ENCODE assay signal across 8 mouse cellular contexts in the genomic region with DNA sequence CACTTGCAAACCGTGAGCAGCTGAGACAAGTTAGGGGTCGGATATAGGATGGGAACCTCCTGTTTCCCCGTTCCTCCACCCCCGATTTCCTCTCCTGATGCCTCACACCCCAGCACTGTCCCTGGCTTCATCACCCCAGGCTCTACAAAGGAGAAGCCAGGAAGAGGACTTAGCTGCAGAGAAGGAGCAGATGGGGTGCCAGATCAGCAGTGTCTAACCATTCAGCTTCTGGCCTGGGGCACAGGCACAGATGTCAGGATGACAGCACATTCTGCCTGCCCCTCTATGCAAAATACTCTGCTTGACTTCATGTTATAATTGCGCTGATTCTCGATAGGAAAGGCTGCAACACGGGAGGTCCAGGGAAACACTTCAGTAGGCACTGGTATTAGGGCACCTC.
DNase-seq lines count a peak whose midpoint lies in the region; ATAC-seq and TF ChIP-seq lines count a peak whose summit lies in the region.

No protein-coding gene starts in this region.

- 0 out of 2 replicates have a peak, but pooled peaks cover 3% of the 10 kb centered on the region for H3K36me3 ChIP-seq in forebrain, embryonic 10.5 days (replicated peaks)
- H3K36me3 ChIP-seq in forebrain, embryonic 11.5 days (ENCODE audit: control insufficient read depth, insufficient read depth, low read length): no peaks in the 10 kb centered on the region
- no peaks in the 10 kb centered on the region for H3K36me3 ChIP-seq in neural tube, embryonic 12.5 days
- H3K36me3 ChIP-seq in neural tube, embryonic 15.5 days: peaks cover 20% of the 10 kb centered on the region; the same call in 1 of the 2 replicates
- H3K36me3 ChIP-seq in hindbrain, postnatal 0 days (ENCODE audit: insufficient read depth, low read length): no peaks in the 10 kb centered on the region
- H3K36me3 ChIP-seq in stomach, embryonic 15.5 days: no peaks in the 10 kb centered on the region
- no peaks in the 10 kb centered on the region for H3K36me3 ChIP-seq in thymus, adult 2 months (ENCODE audit: control insufficient read depth, insufficient read depth, low read length)

- no peak overlapping the region for H3K9ac ChIP-seq in forebrain, embryonic 11.5 days (ENCODE audit: low read length)
- H3K9ac ChIP-seq in neural tube, embryonic 12.5 days: no peak overlapping the region
- no peak overlapping the region for H3K9ac ChIP-seq in neural tube, embryonic 15.5 days (replicated peaks)
- H3K9ac ChIP-seq in hindbrain, postnatal 0 days (replicated peaks; ENCODE audit: low read length): no peak overlapping the region
- H3K9ac ChIP-seq in stomach, embryonic 15.5 days: no peak overlapping the region

- H3K9me3 ChIP-seq in forebrain, embryonic 10.5 days: no peaks in the 10 kb centered on the region
- no peaks in the 10 kb centered on the region for H3K9me3 ChIP-seq in forebrain, embryonic 11.5 days (ENCODE audit: control insufficient read depth, low read length)
- no peaks in the 10 kb centered on the region for H3K9me3 ChIP-seq in neural tube, embryonic 12.5 days
- H3K9me3 ChIP-seq in neural tube, embryonic 15.5 days (replicated peaks): no peaks in the 10 kb centered on the region
- H3K9me3 ChIP-seq in hindbrain, postnatal 0 days (ENCODE audit: low read length): no peaks in the 10 kb centered on the region
- H3K9me3 ChIP-seq in stomach, embryonic 15.5 days: no peaks in the 10 kb centered on the region

- no peak for DNase-seq in forebrain, embryonic 10.5 days (ENCODE audit: extremely low spot score, low spot score)
- no peak for DNase-seq in forebrain, embryonic 11.5 days (ENCODE audit: low spot score)
- peak; percentile 54 for DNase-seq in hindbrain, postnatal 0 days (ENCODE audit: low spot score)
- DNase-seq in thymus, adult 2 months: no peak
- DNase-seq in Muller cell, postnatal 12 days (ENCODE audit: inconsistent ontology term): no peak

- peaks cover 30% of the 10 kb centered on the region for H3K4me1 ChIP-seq in forebrain, embryonic 10.5 days
- peaks cover 2% of the 10 kb centered on the region; the same call in 1 of the 2 replicates for H3K4me1 ChIP-seq in forebrain, embryonic 11.5 days (replicated peaks; ENCODE audit: control insufficient read depth, insufficient read depth, low read length)
- H3K4me1 ChIP-seq in neural tube, embryonic 12.5 days: no peaks in the 10 kb centered on the region; the same call in 1 of the 2 replicates
- 0 out of 2 replicates have a peak, but pooled peaks cover 9% of the 10 kb centered on the region for H3K4me1 ChIP-seq in neural tube, embryonic 15.5 days
- H3K4me1 ChIP-seq in hindbrain, postnatal 0 days (ENCODE audit: insufficient read depth, low read length): peaks cover 6% of the 10 kb centered on the region; the same call in 1 of the 2 replicates
- peaks cover 40% of the 10 kb centered on the region for H3K4me1 ChIP-seq in stomach, embryonic 15.5 days
- peaks cover 6% of the 10 kb centered on the region for H3K4me1 ChIP-seq in thymus, adult 2 months (replicated peaks; ENCODE audit: control insufficient read depth, insufficient read depth, low read length)

- H3K27me3 ChIP-seq in forebrain, embryonic 10.5 days (ENCODE audit: poor library complexity, severe bottlenecking): no peaks in the 10 kb centered on the region
- H3K27me3 ChIP-seq in forebrain, embryonic 11.5 days (ENCODE audit: control insufficient read depth, insufficient read depth, low read length): no peaks in the 10 kb centered on the region
- no peaks in the 10 kb centered on the region for H3K27me3 ChIP-seq in neural tube, embryonic 12.5 days (replicated peaks)
- H3K27me3 ChIP-seq in neural tube, embryonic 15.5 days (replicated peaks): no peaks in the 10 kb centered on the region
- H3K27me3 ChIP-seq in hindbrain, postnatal 0 days (ENCODE audit: insufficient read depth, low read length): no peaks in the 10 kb centered on the region
- H3K27me3 ChIP-seq in stomach, embryonic 15.5 days (replicated peaks): no peaks in the 10 kb centered on the region
- H3K27me3 ChIP-seq in thymus, adult 2 months (ENCODE audit: control insufficient read depth, insufficient read depth, low read length): no peaks in the 10 kb centered on the region

- ATAC-seq in forebrain, embryonic 11.5 days (replicated peaks; ENCODE audit: low FRiP score): no peak; the same call in 1 of the 2 replicates
- ATAC-seq in neural tube, embryonic 12.5 days (ENCODE audit: low FRiP score, low read depth): peak; percentile 74; the same call in 1 of the 2 replicates
- no peak for ATAC-seq in neural tube, embryonic 15.5 days (ENCODE audit: low FRiP score)
- peak; percentile 60 for ATAC-seq in hindbrain, postnatal 0 days
- ATAC-seq in stomach, embryonic 15.5 days (ENCODE audit: insufficient read depth, low FRiP score, low read depth): no peak

- 84% methylated on average over 7 of the region's 7 CpGs for WGBS in forebrain, embryonic 10.5 days
- 79% methylated on average over 7 of the region's 7 CpGs for WGBS in forebrain, embryonic 11.5 days
- WGBS in neural tube, embryonic 12.5 days: 71% methylated on average over 7 of the region's 7 CpGs
- WGBS in neural tube, embryonic 15.5 days: 65% methylated on average over 7 of the region's 7 CpGs
- WGBS in hindbrain, postnatal 0 days: 47% methylated on average over 7 of the region's 7 CpGs
- WGBS in stomach, embryonic 15.5 days: 53% methylated on average over 7 of the region's 7 CpGs
- WGBS in thymus, adult 2 months: 88% methylated on average over 7 of the region's 7 CpGs

- peak overlapping the region; percentile 60 for H3K27ac ChIP-seq in forebrain, embryonic 10.5 days
- H3K27ac ChIP-seq in forebrain, embryonic 11.5 days (ENCODE audit: low read depth, low read length): no peak overlapping the region
- no peak overlapping the region for H3K27ac ChIP-seq in neural tube, embryonic 12.5 days
- H3K27ac ChIP-seq in neural tube, embryonic 15.5 days (replicated peaks): no peak overlapping the region
- peak overlapping the region; percentile 15; the same call in 1 of the 2 replicates for H3K27ac ChIP-seq in hindbrain, postnatal 0 days
- peak overlapping the region; percentile 86 for H3K27ac ChIP-seq in stomach, embryonic 15.5 days
- no peak overlapping the region for H3K27ac ChIP-seq in thymus, adult 2 months (ENCODE audit: control insufficient read depth, insufficient read depth, low read length)

- no peak for TF ChIP-seq POLR2A in thymus, adult 2 months (IDR thresholded peaks at IDR 0.05; ENCODE audit: control insufficient read depth, extremely low read depth, insufficient read depth, low read length, poor library complexity)

- H3K4me3 ChIP-seq in forebrain, embryonic 10.5 days: no peak overlapping the region
- H3K4me3 ChIP-seq in forebrain, embryonic 11.5 days (ENCODE audit: low read depth, low read length): no peak overlapping the region
- no peak overlapping the region for H3K4me3 ChIP-seq in neural tube, embryonic 12.5 days
- H3K4me3 ChIP-seq in neural tube, embryonic 15.5 days (replicated peaks): no peak overlapping the region
- H3K4me3 ChIP-seq in hindbrain, postnatal 0 days (ENCODE audit: low read length): no peak overlapping the region
- no peak overlapping the region for H3K4me3 ChIP-seq in stomach, embryonic 15.5 days (replicated peaks)
- H3K4me3 ChIP-seq in thymus, adult 2 months (ENCODE audit: control insufficient read depth, insufficient read depth, low read length): no peak overlapping the region

- no peak overlapping the region for H3K4me2 ChIP-seq in forebrain, embryonic 11.5 days (ENCODE audit: low read depth, low read length, severe bottlenecking)
- H3K4me2 ChIP-seq in neural tube, embryonic 12.5 days (replicated peaks): no peak overlapping the region
- H3K4me2 ChIP-seq in neural tube, embryonic 15.5 days: no peak overlapping the region
- no peak overlapping the region for H3K4me2 ChIP-seq in hindbrain, postnatal 0 days (ENCODE audit: low read depth, low read length)
- H3K4me2 ChIP-seq in stomach, embryonic 15.5 days: 0 out of 2 replicates have a peak overlapping the region, but pooled peaks have one; percentile 19

- TF ChIP-seq CTCF in hindbrain, postnatal 0 days (IDR thresholded peaks at IDR 0.05; ENCODE audit: low read depth): no peak
- no peak for TF ChIP-seq CTCF in thymus, adult 2 months (IDR thresholded peaks at IDR 0.05; ENCODE audit: borderline replicate concordance, control insufficient read depth, extremely low read depth, insufficient read depth, low read length, poor library complexity)

Comparison
In these comparisons a context has a peak if more than half of its experiments do, and no peak if none do; other contexts are left out.
1. H3K27ac ChIP-seq: peak in forebrain, embryonic 10.5 days (single experiment), hindbrain, postnatal 0 days (single experiment) and stomach, embryonic 15.5 days (single experiment); none in forebrain, embryonic 11.5 days (single experiment), neural tube, embryonic 12.5 days (single experiment), neural tube, embryonic 15.5 days (single experiment) and thymus, adult 2 months (single experiment).
2. ATAC-seq: peak in neural tube, embryonic 12.5 days (single experiment) and hindbrain, postnatal 0 days (single experiment); none in forebrain, embryonic 11.5 days (single experiment), neural tube, embryonic 15.5 days (single experiment) and stomach, embryonic 15.5 days (single experiment).